Mouse (Mus musculus) kidney, embryonic 15.5 days (tissue): ENCODE measurements around the gene Pecam1. TPM values are rescaled to one million over a fixed set of nuclear protein-coding genes. Genes with fewer than 3 reads are reported as not detected.

ENCODE experiments used
- ATAC-seq: fragments of 200-750 bp; cut with Nextera tagmentation; replicated peaks from 2 replicates; pipeline ENCODE4 v1.8.0; 2017; ENCODE audit warnings: moderate TSS enrichment; ENCODE audit not compliant: low FRiP score
- H3K27ac ChIP-seq: fragments of 300-500 bp; sonication (generic); 2 replicates; pipeline ENCODE4 v1.5.1; 2015; ENCODE audit warnings: mild to moderate bottlenecking, inconsistent platforms
- H3K27me3 ChIP-seq: fragments of 300-500 bp; sonication (generic); 2 replicates; pipeline ENCODE4 v1.6.1; 2015; ENCODE audit warnings: inconsistent platforms
- H3K36me3 ChIP-seq: fragments of 300-500 bp; sonication (generic); 2 replicates; pipeline ENCODE4 v1.6.1; 2015; ENCODE audit warnings: inconsistent platforms
- H3K4me1 ChIP-seq: fragments of 300-500 bp; sonication (generic); 2 replicates; pipeline ENCODE4 v1.6.1; 2015; ENCODE audit warnings: inconsistent platforms
- H3K4me2 ChIP-seq: fragments of 300-500 bp; sonication (generic); 2 replicates; pipeline ENCODE4 v1.6.1; 2015; ENCODE audit warnings: moderate library complexity, mild to moderate bottlenecking, inconsistent platforms
- H3K4me3 ChIP-seq: fragments of 300-500 bp; sonication (generic); replicated peaks from 2 replicates; pipeline ENCODE4 v1.5.1; 2015; ENCODE audit warnings: mild to moderate bottlenecking, inconsistent platforms
- H3K9ac ChIP-seq: fragments of 300-500 bp; sonication (generic); 2 replicates; pipeline ENCODE4 v1.6.1; 2015; ENCODE audit warnings: mild to moderate bottlenecking, inconsistent platforms
- H3K9me3 ChIP-seq: fragments of 300-500 bp; sonication (generic); replicated peaks from 2 replicates; pipeline ENCODE4 v1.6.1; 2016; ENCODE audit warnings: inconsistent platforms
- WGBS: fragments of 180-500 bp; shearing (Covaris S2); methylation state at CpG from one replicate; pipeline ENCODE4 v1.1.7; 2015; ENCODE audit warnings: mixed read lengths; 5-methylcytosine and 5-hydroxymethylcytosine counted together
- polyA plus RNA-seq: library from polyadenylated mRNA; unstranded; fragments of >200 nt; fragmentation: Nextera tagmentation; extraction: Ambion mirVana; gene quantifications from 2 replicates; pipeline ENCODE4 v1.2.1, GENCODE M21; 2015

The Pecam1 gene
- polyA plus RNA-seq, 1 experiment from 2014 or later = 66.5 TPM

DNA sequence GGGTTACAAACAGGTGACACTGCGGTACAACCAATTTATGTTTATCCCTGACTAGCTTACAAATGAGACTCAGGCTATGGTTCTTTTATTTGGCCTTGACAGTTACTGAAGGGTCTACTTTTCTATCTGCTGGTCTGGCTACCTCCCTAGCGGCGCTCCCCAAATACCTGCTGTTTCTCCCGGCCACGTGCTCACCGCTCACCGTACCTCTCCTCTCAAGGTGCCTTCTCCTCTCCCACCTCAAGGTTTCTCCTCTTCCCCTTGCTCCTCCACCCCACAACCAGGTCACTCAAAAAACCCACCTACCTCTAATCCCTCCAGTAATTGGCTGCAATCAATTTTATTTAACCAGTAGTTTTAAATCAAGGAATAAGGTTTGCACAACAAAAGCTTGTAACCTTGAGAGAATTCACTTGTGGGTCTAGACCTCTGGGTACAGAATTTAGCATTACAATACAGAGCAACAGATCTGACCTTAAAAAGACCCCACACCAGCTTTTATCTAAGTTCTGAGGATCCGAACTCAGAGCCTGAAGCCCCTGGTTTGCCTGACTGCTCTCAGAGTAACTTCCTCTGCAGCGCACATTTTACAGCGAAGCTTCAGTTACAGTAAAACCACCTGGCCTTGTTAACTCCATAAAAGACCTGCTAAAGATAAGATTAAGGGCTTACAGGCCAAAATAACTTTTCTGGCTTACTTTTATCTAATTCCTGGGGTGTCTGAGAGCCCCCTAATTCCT is 26.1 kb downstream of the Pecam1 start:
- no peak overlapping the region for H3K4me2 ChIP-seq
- H3K27ac ChIP-seq = no peak overlapping the region
- ATAC-seq = no peak
- H3K27me3 ChIP-seq = no peaks in the 10 kb centered on the region
- H3K4me1 ChIP-seq = peaks cover 10% of the 10 kb centered on the region; the same call in 1 of the 2 replicates
- no peaks in the 10 kb centered on the region for H3K36me3 ChIP-seq
- H3K9me3 ChIP-seq = no peaks in the 10 kb centered on the region
- 90% methylated on average over 10 of the region's 10 CpGs for WGBS
- H3K9ac ChIP-seq = no peak overlapping the region
- H3K4me3 ChIP-seq = no peak overlapping the region

DNA sequence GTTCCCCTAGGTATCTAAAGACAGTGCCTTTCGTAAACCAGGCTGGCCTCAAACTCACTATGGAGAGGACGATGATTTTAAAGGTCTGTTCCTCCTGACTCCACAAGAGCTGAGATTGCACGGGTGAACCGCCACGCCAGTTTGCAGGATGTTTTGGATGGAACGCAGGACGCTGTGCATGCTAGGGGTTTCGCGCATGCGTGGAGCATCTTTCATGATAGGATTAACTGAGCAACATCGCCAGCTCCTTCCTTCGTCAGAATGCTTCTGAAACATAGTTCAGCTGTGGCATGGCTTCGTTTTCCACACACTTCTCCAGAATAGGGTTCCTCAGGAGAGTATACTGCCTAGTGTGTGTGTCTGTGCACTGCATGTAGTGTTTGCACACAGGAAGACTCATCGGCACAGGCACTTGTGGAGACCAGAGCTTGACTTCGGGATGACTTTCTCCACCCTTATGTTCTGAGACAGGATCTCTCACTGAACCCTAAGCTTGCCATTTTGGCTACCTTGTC is 26.8 kb downstream of the Pecam1 start:
- no peaks in the 10 kb centered on the region for H3K9me3 ChIP-seq
- H3K36me3 ChIP-seq = no peaks in the 10 kb centered on the region
- H3K4me1 ChIP-seq = peaks cover 10% of the 10 kb centered on the region; the same call in 1 of the 2 replicates
- no peak overlapping the region for H3K9ac ChIP-seq
- no peak overlapping the region for H3K27ac ChIP-seq
- H3K27me3 ChIP-seq = no peaks in the 10 kb centered on the region
- H3K4me2 ChIP-seq = no peak overlapping the region
- 84% methylated on average over 15 of the region's 15 CpGs for WGBS
- ATAC-seq = no peak
- no peak overlapping the region for H3K4me3 ChIP-seq

DNA sequence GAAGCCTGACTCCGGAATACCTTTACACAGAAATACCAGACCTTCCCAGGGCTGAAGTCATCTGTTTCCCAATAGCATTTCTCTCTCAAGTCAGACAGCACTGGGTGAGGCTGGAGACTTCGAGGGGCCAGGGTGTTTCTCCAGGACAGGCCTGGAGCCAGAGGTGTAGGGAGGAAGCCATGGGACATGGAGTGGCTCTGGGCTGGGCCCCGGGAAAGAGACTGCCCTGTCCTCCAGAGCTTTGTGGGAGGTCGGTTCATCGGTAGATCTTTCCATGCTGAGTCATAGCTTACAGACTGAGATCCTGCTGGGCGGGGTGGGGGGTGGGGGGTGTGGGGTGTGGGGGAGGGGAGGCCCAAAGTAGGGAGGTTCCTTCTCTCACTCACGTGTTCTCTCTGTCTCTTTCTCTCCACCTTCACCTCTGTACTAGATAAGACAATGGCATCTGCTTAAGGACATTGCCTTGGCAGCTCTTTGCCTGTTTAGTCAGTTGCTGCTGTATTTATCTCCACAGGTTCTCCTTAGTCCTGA is 27.5 kb downstream of the Pecam1 start:
- Histone ChIP-seq H3K4me3 (no peak overlapping the region), H3K9me3 (no peaks in the 10 kb centered on the region), H3K36me3 (no peaks in the 10 kb centered on the region), H3K4me2 (no peak overlapping the region), H3K27ac (no peak overlapping the region), H3K4me1 (peaks cover 10% of the 10 kb centered on the region; the same call in 1 of the 2 replicates), H3K9ac (no peak overlapping the region), H3K27me3 (no peaks in the 10 kb centered on the region)
- no peak; the same call in 1 of the 2 replicates for ATAC-seq
- WGBS = 10% methylated on average over 6 of the region's 7 CpGs

DNA sequence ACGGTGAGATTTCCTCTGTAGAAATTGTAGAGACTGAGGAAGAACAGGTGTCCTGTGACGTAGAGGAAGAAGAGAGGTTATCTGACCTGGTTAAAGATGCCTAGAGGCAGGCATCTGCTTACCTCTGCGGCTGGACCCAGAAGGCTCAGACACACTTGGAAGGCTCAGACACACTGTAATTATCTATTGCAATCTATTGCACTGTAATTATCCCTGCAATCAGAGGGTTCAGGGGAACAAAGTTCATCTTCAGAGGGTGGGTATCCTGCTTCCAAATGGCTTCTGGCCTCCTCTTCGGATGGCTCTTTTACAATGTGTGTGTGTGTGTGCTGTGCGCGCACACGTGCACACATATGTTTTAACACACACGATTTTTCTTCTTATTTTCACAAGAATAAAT is 30.0 kb downstream of the Pecam1 start:
- no peaks in the 10 kb centered on the region for H3K36me3 ChIP-seq
- no peak overlapping the region for H3K27ac ChIP-seq
- no peaks in the 10 kb centered on the region for H3K9me3 ChIP-seq
- peaks cover 15% of the 10 kb centered on the region; the same call in 1 of the 2 replicates for H3K4me1 ChIP-seq
- H3K4me3 ChIP-seq = no peak overlapping the region
- 87% methylated on average over 8 of the region's 8 CpGs for WGBS
- no peak overlapping the region for H3K9ac ChIP-seq
- no peaks in the 10 kb centered on the region for H3K27me3 ChIP-seq
- no peak overlapping the region for H3K4me2 ChIP-seq
- ATAC-seq = no peak

DNA sequence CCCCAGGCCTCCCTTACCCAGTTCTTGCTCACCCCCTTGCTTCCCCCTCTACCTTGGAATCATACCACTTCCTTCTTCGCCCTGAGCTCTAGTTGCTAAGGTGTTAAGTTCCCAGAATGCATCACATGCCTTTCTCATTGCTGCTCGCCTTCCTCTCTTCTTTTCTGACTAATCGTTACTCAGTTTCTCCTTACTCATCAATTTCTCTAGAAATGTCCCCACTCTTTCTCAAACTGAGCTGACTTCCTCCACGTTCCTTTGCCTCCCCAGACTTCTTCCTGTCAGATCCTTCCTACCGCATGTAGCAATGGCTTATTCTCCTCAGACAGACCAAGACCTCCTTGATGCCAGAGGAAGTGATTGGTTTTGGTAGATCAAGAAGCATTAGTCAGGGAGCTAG is 33.9 kb downstream of the Pecam1 start:
- H3K27ac ChIP-seq = no peak overlapping the region
- H3K4me2 ChIP-seq = no peak overlapping the region
- H3K4me1 ChIP-seq = 0 out of 2 replicates have a peak, but pooled peaks cover 4% of the 10 kb centered on the region
- H3K9me3 ChIP-seq = no peaks in the 10 kb centered on the region
- no peaks in the 10 kb centered on the region for H3K36me3 ChIP-seq
- no peak for ATAC-seq
- 64% methylated on average over 5 of the region's 5 CpGs for WGBS
- no peak overlapping the region for H3K4me3 ChIP-seq
- H3K27me3 ChIP-seq = no peaks in the 10 kb centered on the region
- H3K9ac ChIP-seq = no peak overlapping the region

DNA sequence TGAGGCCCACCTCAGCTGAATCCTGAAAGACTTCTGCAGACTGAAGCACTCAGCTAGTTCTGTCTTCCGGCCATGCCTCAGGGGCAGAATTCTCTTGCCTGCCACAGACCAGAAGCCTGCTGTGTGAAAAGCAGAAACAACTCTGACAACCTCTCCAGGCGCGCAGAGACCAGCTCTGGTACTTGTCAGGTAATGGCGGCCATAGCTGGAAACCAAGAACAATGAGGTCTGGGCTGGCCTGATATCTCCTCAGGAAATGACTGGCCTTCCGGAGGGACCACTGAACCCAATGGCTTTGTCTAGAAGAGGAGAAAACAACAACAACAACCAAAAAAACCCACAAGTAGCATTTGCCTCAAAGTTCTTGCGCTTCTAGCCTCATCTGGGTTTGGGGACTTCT is 35.4 kb downstream of the Pecam1 start:
- Histone ChIP-seq H3K27ac (peak overlapping the region; percentile 39), H3K27me3 (no peaks in the 10 kb centered on the region), H3K36me3 (no peaks in the 10 kb centered on the region), H3K4me2 (no peak overlapping the region), H3K9ac (peak overlapping the region; percentile 16; the same call in 1 of the 2 replicates), H3K4me3 (peak overlapping the region; percentile 34), H3K9me3 (no peaks in the 10 kb centered on the region), H3K4me1 (0 out of 2 replicates have a peak, but pooled peaks cover 4% of the 10 kb centered on the region)
- 78% methylated on average over 6 of the region's 6 CpGs for WGBS
- ATAC-seq = no peak

DNA sequence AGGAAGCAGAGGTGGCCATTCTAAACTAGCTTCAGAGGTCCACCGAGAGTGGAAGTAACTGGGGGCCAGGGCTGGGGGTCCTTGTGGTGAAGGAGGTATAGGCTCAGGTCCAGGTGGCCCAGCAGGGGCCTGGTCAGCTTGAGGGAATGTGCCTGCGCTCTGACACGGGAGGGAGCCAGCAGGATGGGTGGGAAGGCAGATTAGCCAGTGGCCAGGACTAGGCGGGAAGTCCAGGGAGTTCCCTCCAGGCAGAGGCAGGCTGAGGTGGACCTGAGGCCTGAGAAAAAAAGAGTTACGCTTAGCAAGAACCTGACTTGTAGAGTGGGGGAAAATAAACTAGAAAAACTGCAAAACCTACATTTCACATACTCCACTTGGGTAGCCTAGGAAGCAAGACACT is 39.6 kb downstream of the Pecam1 start:
- Histone ChIP-seq H3K4me1 (peaks cover 16% of the 10 kb centered on the region), H3K9ac (no peak overlapping the region), H3K27ac (peak overlapping the region; percentile 67; the same call in 1 of the 2 replicates), H3K9me3 (no peaks in the 10 kb centered on the region), H3K4me2 (peak overlapping the region; percentile 39), H3K36me3 (no peaks in the 10 kb centered on the region), H3K27me3 (no peaks in the 10 kb centered on the region), H3K4me3 (no peak overlapping the region)
- ATAC-seq = 0 out of 2 replicates have a peak, but pooled peaks have one; percentile 40
- 60% methylated on average over 5 of the region's 5 CpGs for WGBS

DNA sequence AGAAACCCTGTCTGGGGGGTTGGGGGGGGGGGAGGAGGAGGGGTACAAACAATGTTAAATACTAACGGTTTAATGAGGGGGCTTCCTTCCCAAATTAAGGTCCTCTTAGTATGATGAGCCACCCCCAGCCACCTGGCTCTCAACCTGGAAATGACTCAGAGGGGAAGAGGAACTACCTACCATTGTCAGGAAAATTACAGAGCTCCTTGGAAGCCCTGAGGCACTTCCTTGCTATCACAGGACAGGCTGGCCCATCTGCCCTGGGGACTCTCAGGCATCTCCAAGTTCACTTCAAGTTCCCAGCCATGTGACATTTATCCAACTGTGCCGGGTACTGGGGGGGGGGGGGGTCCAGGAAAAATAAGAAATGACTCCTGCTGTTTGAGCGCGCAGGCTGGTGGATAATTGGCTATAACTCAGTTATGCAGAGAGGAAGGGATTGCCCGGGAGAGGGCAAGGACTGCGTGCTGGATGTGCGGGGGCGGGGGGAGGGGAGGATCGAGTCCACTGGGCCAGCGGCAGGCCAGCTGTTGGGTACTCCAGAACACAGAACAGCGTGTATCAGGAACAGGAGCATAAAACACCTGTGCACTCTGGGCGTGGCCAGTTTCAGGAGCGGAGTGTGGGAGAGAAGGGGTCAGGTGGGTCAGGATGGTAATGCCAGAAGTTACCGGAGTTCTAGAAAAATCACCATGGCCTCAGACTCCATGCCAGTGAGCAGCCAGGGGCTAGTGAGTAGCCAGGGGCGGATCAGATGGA is 41.0 kb downstream of the Pecam1 start:
- 16% methylated on average over 15 of the region's 15 CpGs for WGBS

DNA sequence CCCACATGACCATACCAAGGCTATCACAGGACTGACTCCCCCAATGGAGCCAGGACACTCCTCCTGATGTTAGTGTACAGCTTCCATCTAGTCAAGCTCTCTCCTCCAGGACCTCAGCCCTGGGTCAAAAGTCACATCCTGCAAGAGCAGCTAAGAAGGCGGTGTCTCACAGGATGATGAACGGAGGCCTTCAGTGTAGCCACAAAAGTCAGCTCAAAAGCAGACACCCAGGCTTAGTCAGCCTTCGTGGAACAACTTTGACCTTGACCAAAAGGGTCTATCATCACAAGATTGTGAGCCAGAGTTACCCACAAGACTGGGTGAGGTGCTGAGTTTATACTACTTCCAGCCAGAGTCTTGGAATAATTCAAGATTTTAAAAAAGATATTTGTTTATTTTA is 42.6 kb downstream of the Pecam1 start:
- peaks cover 19% of the 10 kb centered on the region for H3K4me1 ChIP-seq
- no peaks in the 10 kb centered on the region for H3K27me3 ChIP-seq
- no peaks in the 10 kb centered on the region for H3K9me3 ChIP-seq
- 36% methylated on average over 3 of the region's 3 CpGs for WGBS
- no peaks in the 10 kb centered on the region for H3K36me3 ChIP-seq
- H3K9ac ChIP-seq = no peak overlapping the region
- no peak overlapping the region for H3K4me2 ChIP-seq
- no peak overlapping the region for H3K4me3 ChIP-seq
- no peak for ATAC-seq
- H3K27ac ChIP-seq = no peak overlapping the region

More for the DNA sequence above, 41.0 kb downstream of the Pecam1 start:
- ATAC-seq = peak; percentile 52; the same call in 1 of the 2 replicates
- Histone ChIP-seq H3K4me3 (peak overlapping the region; percentile 17), H3K4me2 (peak overlapping the region; percentile 55), H3K9me3 (no peaks in the 10 kb centered on the region), H3K4me1 (peaks cover 19% of the 10 kb centered on the region), H3K27ac (peak overlapping the region; percentile 32; the same call in 1 of the 2 replicates), H3K36me3 (no peaks in the 10 kb centered on the region), H3K27me3 (no peaks in the 10 kb centered on the region), H3K9ac (no peak overlapping the region)

DNA sequence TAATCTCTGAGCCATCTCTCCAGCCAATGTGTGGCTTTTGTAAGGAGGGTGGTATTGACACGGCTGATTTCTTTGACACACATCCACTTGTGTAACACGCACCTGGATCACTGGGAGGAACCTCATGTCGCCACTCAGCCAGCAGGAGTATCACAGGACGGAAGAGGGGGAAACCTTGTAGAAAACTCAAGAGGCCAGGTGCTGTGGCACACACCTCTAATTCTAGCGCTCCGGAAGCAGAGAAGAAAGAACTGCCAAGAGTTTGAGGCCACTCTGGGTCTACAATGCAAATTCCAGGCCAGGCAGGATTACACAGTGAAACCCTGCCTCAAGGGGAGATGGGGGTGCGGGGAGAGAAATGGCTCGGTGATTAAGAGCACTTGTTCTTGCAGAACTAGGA is 43.3 kb downstream of the Pecam1 start:
- no peak overlapping the region for H3K4me3 ChIP-seq
- H3K4me1 ChIP-seq = peaks cover 19% of the 10 kb centered on the region
- no peaks in the 10 kb centered on the region for H3K36me3 ChIP-seq
- H3K9me3 ChIP-seq = no peaks in the 10 kb centered on the region
- ATAC-seq = no peak
- H3K27me3 ChIP-seq = no peaks in the 10 kb centered on the region
- H3K9ac ChIP-seq = no peak overlapping the region
- H3K4me2 ChIP-seq = no peak overlapping the region
- 70% methylated on average over 8 of the region's 8 CpGs for WGBS
- H3K27ac ChIP-seq = no peak overlapping the region

DNA sequence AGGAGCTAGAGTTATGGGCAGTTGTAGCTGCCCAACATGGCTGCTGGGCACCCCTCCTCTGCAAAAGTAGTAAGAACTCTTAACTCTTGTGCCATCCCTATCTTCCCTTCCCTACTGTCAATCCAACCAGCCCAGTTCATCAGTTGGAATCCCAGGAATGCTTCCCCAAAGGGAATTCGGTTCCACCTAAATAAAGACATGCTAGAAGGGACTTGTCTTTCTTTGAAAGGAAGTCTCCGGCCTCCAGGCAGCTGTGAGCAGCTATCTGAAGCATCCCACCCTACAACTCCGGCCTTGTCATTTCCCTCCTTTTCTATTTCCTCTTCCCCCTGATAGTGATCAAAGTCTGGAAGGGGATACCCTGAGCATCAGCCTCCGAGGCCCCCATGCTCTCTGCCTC is 44.2 kb downstream of the Pecam1 start:
- Histone ChIP-seq H3K4me1 (peaks cover 19% of the 10 kb centered on the region), H3K4me3 (no peak overlapping the region), H3K27me3 (no peaks in the 10 kb centered on the region), H3K9ac (no peak overlapping the region), H3K36me3 (no peaks in the 10 kb centered on the region), H3K9me3 (no peaks in the 10 kb centered on the region), H3K27ac (no peak overlapping the region), H3K4me2 (no peak overlapping the region)
- WGBS = 37% methylated on average over 4 of the region's 4 CpGs
- ATAC-seq = no peak
